Mouse (Mus musculus): ENCODE data around the gene Gm10273. TPM values are rescaled to one million over a fixed set of nuclear protein-coding genes. Genes with fewer than 3 reads are reported as not detected.
"Not testable (repeated sequence)": the region's sequence is repeated elsewhere in the genome, so short reads cannot be mapped to it uniquely, and the experiment has no call there.

Gm10273 gene
- polyA plus RNA-seq (2012; ENCODE audit: insufficient read depth, insufficient read length, missing spikeins): 157 and 189 TPM in 2 replicates

GRCm38 (mm10) chr10:59395461-59395860 lies at the start of gene Gm10273:
TSS of gene Gm10273 (plus strand) at chr10:59395632.
- H3K27ac ChIP-seq (replicated peaks; ENCODE audit: low read depth, low read length); H3K4me1 ChIP-seq (ENCODE audit: control insufficient read depth, insufficient read depth, insufficient read length, low read length); H3K4me3 ChIP-seq (ENCODE audit: insufficient read depth, low read depth, low read length): not testable (repeated sequence)

- Histone ChIP-seq H3K4me3 (ENCODE audit: insufficient read depth, low read depth, low read length) (no peak overlapping the region), H3K4me1 (ENCODE audit: control insufficient read depth, insufficient read depth, insufficient read length, low read length) (no peaks in the 10 kb centered on the region), H3K27ac (replicated peaks; ENCODE audit: low read depth, low read length) (no peak overlapping the region)
Measured at GRCm38 (mm10) chr10:59346560-59346959, 48.9 kb upstream of the Gm10273 start.

- Histone ChIP-seq H3K4me1 (ENCODE audit: control insufficient read depth, insufficient read depth, insufficient read length, low read length) (no peaks in the 10 kb centered on the region), H3K4me3 (ENCODE audit: insufficient read depth, low read depth, low read length) (no peak overlapping the region), H3K27ac (replicated peaks; ENCODE audit: low read depth, low read length) (no peak overlapping the region)
Measured at GRCm38 (mm10) chr10:59348200-59348599, 47.2 kb upstream of the Gm10273 start.

GRCm38 (mm10) chr10:59349536-59349935 lies 45.9 kb upstream of the Gm10273 start:
- Histone ChIP-seq H3K27ac (replicated peaks; ENCODE audit: low read depth, low read length) (no peak overlapping the region), H3K4me1 (ENCODE audit: control insufficient read depth, insufficient read depth, insufficient read length, low read length) (no peaks in the 10 kb centered on the region), H3K4me3 (ENCODE audit: insufficient read depth, low read depth, low read length) (no peak overlapping the region)

GRCm38 (mm10) chr10:59353065-59353464 lies 42.4 kb upstream of the Gm10273 start:
- Histone ChIP-seq H3K27ac (replicated peaks; ENCODE audit: low read depth, low read length) (no peak overlapping the region), H3K4me3 (ENCODE audit: insufficient read depth, low read depth, low read length) (no peak overlapping the region), H3K4me1 (ENCODE audit: control insufficient read depth, insufficient read depth, insufficient read length, low read length) (no peaks in the 10 kb centered on the region)

GRCm38 (mm10) chr10:59354120-59354519 lies 41.3 kb upstream of the Gm10273 start:
- H3K4me3 ChIP-seq (ENCODE audit: insufficient read depth, low read depth, low read length): no peak overlapping the region
- no peak overlapping the region for H3K27ac ChIP-seq (replicated peaks; ENCODE audit: low read depth, low read length)
- H3K4me1 ChIP-seq (ENCODE audit: control insufficient read depth, insufficient read depth, insufficient read length, low read length): no peaks in the 10 kb centered on the region

- Histone ChIP-seq H3K27ac (replicated peaks; ENCODE audit: low read depth, low read length) (no peak overlapping the region), H3K4me1 (ENCODE audit: control insufficient read depth, insufficient read depth, insufficient read length, low read length) (no peaks in the 10 kb centered on the region), H3K4me3 (ENCODE audit: insufficient read depth, low read depth, low read length) (no peak overlapping the region)
Measured at GRCm38 (mm10) chr10:59355020-59355419, 40.4 kb upstream of the Gm10273 start.

- H3K4me1 ChIP-seq (ENCODE audit: control insufficient read depth, insufficient read depth, insufficient read length, low read length): no peaks in the 10 kb centered on the region
- no peak overlapping the region for H3K27ac ChIP-seq (replicated peaks; ENCODE audit: low read depth, low read length)
- no peak overlapping the region for H3K4me3 ChIP-seq (ENCODE audit: insufficient read depth, low read depth, low read length)
Measured at GRCm38 (mm10) chr10:59358744-59359143, 36.7 kb upstream of the Gm10273 start.

GRCm38 (mm10) chr10:59363208-59363607 lies 32.2 kb upstream of the Gm10273 start:
- H3K4me3 ChIP-seq (ENCODE audit: insufficient read depth, low read depth, low read length): no peak overlapping the region
- H3K27ac ChIP-seq (replicated peaks; ENCODE audit: low read depth, low read length): no peak overlapping the region

GRCm38 (mm10) chr10:59364551-59364950 lies 30.9 kb upstream of the Gm10273 start:
- Histone ChIP-seq H3K4me1 (ENCODE audit: control insufficient read depth, insufficient read depth, insufficient read length, low read length) (no peaks in the 10 kb centered on the region), H3K27ac (replicated peaks; ENCODE audit: low read depth, low read length) (no peak overlapping the region), H3K4me3 (ENCODE audit: insufficient read depth, low read depth, low read length) (no peak overlapping the region)

More at GRCm38 (mm10) chr10:59363208-59363607, 32.2 kb upstream of the Gm10273 start:
- H3K4me1 ChIP-seq (ENCODE audit: control insufficient read depth, insufficient read depth, insufficient read length, low read length): no peaks in the 10 kb centered on the region

- no peaks in the 10 kb centered on the region for H3K4me1 ChIP-seq (ENCODE audit: control insufficient read depth, insufficient read depth, insufficient read length, low read length)
- H3K4me3 ChIP-seq (ENCODE audit: insufficient read depth, low read depth, low read length): no peak overlapping the region
- no peak overlapping the region for H3K27ac ChIP-seq (replicated peaks; ENCODE audit: low read depth, low read length)
Measured at GRCm38 (mm10) chr10:59365804-59366589, 29.4 kb upstream of the Gm10273 start.

GRCm38 (mm10) chr10:59366746-59367145 lies 28.7 kb upstream of the Gm10273 start:
- Histone ChIP-seq H3K4me3 (ENCODE audit: insufficient read depth, low read depth, low read length) (no peak overlapping the region), H3K4me1 (ENCODE audit: control insufficient read depth, insufficient read depth, insufficient read length, low read length) (no peaks in the 10 kb centered on the region), H3K27ac (replicated peaks; ENCODE audit: low read depth, low read length) (no peak overlapping the region)

GRCm38 (mm10) chr10:59367206-59367605 lies 28.2 kb upstream of the Gm10273 start:
- Histone ChIP-seq H3K4me3 (ENCODE audit: insufficient read depth, low read depth, low read length) (no peak overlapping the region), H3K4me1 (ENCODE audit: control insufficient read depth, insufficient read depth, insufficient read length, low read length) (no peaks in the 10 kb centered on the region), H3K27ac (replicated peaks; ENCODE audit: low read depth, low read length) (no peak overlapping the region)

- no peaks in the 10 kb centered on the region for H3K4me1 ChIP-seq (ENCODE audit: control insufficient read depth, insufficient read depth, insufficient read length, low read length)
- no peak overlapping the region for H3K4me3 ChIP-seq (ENCODE audit: insufficient read depth, low read depth, low read length)
Measured at GRCm38 (mm10) chr10:59368729-59369128, 26.7 kb upstream of the Gm10273 start.

GRCm38 (mm10) chr10:59369426-59369825 lies 26.0 kb upstream of the Gm10273 start:
- Histone ChIP-seq H3K27ac (replicated peaks; ENCODE audit: low read depth, low read length) (no peak overlapping the region), H3K4me1 (ENCODE audit: control insufficient read depth, insufficient read depth, insufficient read length, low read length) (no peaks in the 10 kb centered on the region), H3K4me3 (ENCODE audit: insufficient read depth, low read depth, low read length) (no peak overlapping the region)

More at GRCm38 (mm10) chr10:59368729-59369128, 26.7 kb upstream of the Gm10273 start:
- no peak overlapping the region for H3K27ac ChIP-seq (replicated peaks; ENCODE audit: low read depth, low read length)

- Histone ChIP-seq H3K4me1 (ENCODE audit: control insufficient read depth, insufficient read depth, insufficient read length, low read length) (no peaks in the 10 kb centered on the region), H3K4me3 (ENCODE audit: insufficient read depth, low read depth, low read length) (no peak overlapping the region), H3K27ac (replicated peaks; ENCODE audit: low read depth, low read length) (no peak overlapping the region)
Measured at GRCm38 (mm10) chr10:59377906-59378305, 17.5 kb upstream of the Gm10273 start.
